Mouse (Mus musculus) hindbrain, embryonic 15.5 days (tissue): ENCODE data around the gene Angptl4. TPM values are rescaled to one million over a fixed set of nuclear protein-coding genes. Genes with fewer than 3 reads are reported as not detected.

Experiments used
- ATAC-seq: fragments of 200-750 bp; cut with Nextera tagmentation; 2 replicates; pipeline ENCODE4 v1.8.0; 2017; ENCODE audit warnings: low read depth, moderate number of reproducible peaks, moderate TSS enrichment; ENCODE audit not compliant: low FRiP score
- H3K27ac ChIP-seq: fragments of 300-500 bp; sonication (generic); replicated peaks from 2 replicates; pipeline ENCODE4 v1.5.1; 2015; ENCODE audit warnings: mild to moderate bottlenecking, inconsistent platforms
- H3K27me3 ChIP-seq: fragments of 300-500 bp; sonication (generic); 2 replicates; pipeline ENCODE4 v1.6.1; 2015; ENCODE audit warnings: control low read depth, inconsistent platforms
- H3K36me3 ChIP-seq: fragments of 300-500 bp; sonication (generic); 2 replicates; pipeline ENCODE4 v1.6.1; 2015; ENCODE audit warnings: control low read depth, inconsistent platforms
- H3K4me1 ChIP-seq: fragments of 300-500 bp; sonication (generic); replicated peaks from 2 replicates; pipeline ENCODE4 v1.6.1; 2015; ENCODE audit warnings: control low read depth, inconsistent platforms
- H3K4me2 ChIP-seq: fragments of 300-500 bp; sonication (generic); 2 replicates; pipeline ENCODE4 v1.6.1; 2015; ENCODE audit warnings: moderate library complexity, mild to moderate bottlenecking, inconsistent platforms
- H3K4me3 ChIP-seq: fragments of 300-500 bp; sonication (generic); 2 replicates; pipeline ENCODE4 v1.5.1; 2015; ENCODE audit warnings: mild to moderate bottlenecking, inconsistent platforms
- H3K9ac ChIP-seq: fragments of 300-500 bp; sonication (generic); 2 replicates; pipeline ENCODE4 v1.6.1; 2015; ENCODE audit warnings: inconsistent platforms
- H3K9me3 ChIP-seq: fragments of 300-500 bp; sonication (generic); 2 replicates; pipeline ENCODE4 v1.6.1; 2016; ENCODE audit warnings: control low read depth, inconsistent platforms
- WGBS: fragments of 180-500 bp; shearing (Covaris S2); methylation state at CpG from one replicate; pipeline ENCODE4 v1.1.7; 2015; 5-methylcytosine and 5-hydroxymethylcytosine counted together
- polyA plus RNA-seq: library from polyadenylated mRNA; unstranded; fragments of >200 nt; fragmentation: Nextera tagmentation; extraction: Ambion mirVana; gene quantifications from 2 replicates; pipeline ENCODE4 v1.2.1, GENCODE M21; 2015

Gene Angptl4
- polyA plus RNA-seq, 1 experiment from 2014 or later = 23.9 TPM

- ATAC-seq = no peak
- WGBS = 93% methylated on average over 6 of the region's 6 CpGs
- H3K4me1 ChIP-seq = peaks cover 5% of the 10 kb centered on the region; the same call in 1 of the 2 replicates
- no peaks in the 10 kb centered on the region for H3K27me3 ChIP-seq
- no peak overlapping the region for H3K27ac ChIP-seq
- no peak overlapping the region for H3K9ac ChIP-seq
- no peaks in the 10 kb centered on the region for H3K9me3 ChIP-seq
- H3K4me3 ChIP-seq = no peak overlapping the region
- no peaks in the 10 kb centered on the region for H3K36me3 ChIP-seq
- no peak overlapping the region for H3K4me2 ChIP-seq
Measured at GRCm38 (mm10) chr17:33773871-33774572, 7.6 kb downstream of the Angptl4 start.

GRCm38 (mm10) chr17:33773426-33773825 is 8.2 kb downstream of the Angptl4 start:
- 86% methylated on average over 6 of the region's 6 CpGs for WGBS
- Histone ChIP-seq H3K36me3 (no peaks in the 10 kb centered on the region), H3K27ac (no peak overlapping the region), H3K9me3 (no peaks in the 10 kb centered on the region), H3K27me3 (no peaks in the 10 kb centered on the region), H3K4me3 (no peak overlapping the region), H3K9ac (no peak overlapping the region), H3K4me1 (no peaks in the 10 kb centered on the region), H3K4me2 (no peak overlapping the region)
- ATAC-seq = no peak

GRCm38 (mm10) chr17:33771617-33772016 is 10.0 kb downstream of the Angptl4 start:
- Histone ChIP-seq H3K9ac (no peak overlapping the region), H3K36me3 (no peaks in the 10 kb centered on the region), H3K4me2 (no peak overlapping the region), H3K27ac (no peak overlapping the region), H3K9me3 (no peaks in the 10 kb centered on the region), H3K27me3 (no peaks in the 10 kb centered on the region), H3K4me3 (no peak overlapping the region), H3K4me1 (no peaks in the 10 kb centered on the region)
- ATAC-seq = no peak
- WGBS = 94% methylated on average over 4 of the region's 4 CpGs

- Histone ChIP-seq H3K4me1 (no peaks in the 10 kb centered on the region), H3K4me3 (no peak overlapping the region), H3K9me3 (no peaks in the 10 kb centered on the region), H3K27me3 (no peaks in the 10 kb centered on the region), H3K27ac (no peak overlapping the region), H3K4me2 (no peak overlapping the region), H3K9ac (no peak overlapping the region), H3K36me3 (no peaks in the 10 kb centered on the region)
- no peak for ATAC-seq
- 82% methylated on average over 3 of the region's 3 CpGs for WGBS
Measured at GRCm38 (mm10) chr17:33766389-33766788, 15.2 kb downstream of the Angptl4 start.

- ATAC-seq = peak; percentile 99
- Histone ChIP-seq H3K27ac (peak within 1 kb of the TSS; percentile 97), H3K4me1 (peaks cover 40% of the 10 kb centered on the region), H3K36me3 (no peaks in the 10 kb centered on the region), H3K4me2 (peak within 1 kb of the TSS; percentile 81), H3K27me3 (no peaks in the 10 kb centered on the region), H3K9me3 (no peaks in the 10 kb centered on the region), H3K4me3 (peak within 1 kb of the TSS; percentile 59), H3K9ac (peak within 1 kb of the TSS; percentile 92)
- WGBS = 3% methylated on average over 35 of the region's 35 CpGs
Measured at GRCm38 (mm10) chr17:33760255-33761165, 21.1 kb downstream of the Angptl4 start, which contains the start of gene Rab11b. Gene Rab11b, minus strand, starts transcription at chr17:33760530.

- 0% methylated on average over 35 of the region's 38 CpGs for WGBS
- H3K9ac ChIP-seq = peak overlapping the region; percentile 92
- H3K36me3 ChIP-seq = no peaks in the 10 kb centered on the region
- peak; percentile 77 for ATAC-seq
- H3K4me1 ChIP-seq = peaks cover 47% of the 10 kb centered on the region
- H3K9me3 ChIP-seq = no peaks in the 10 kb centered on the region
- H3K27me3 ChIP-seq = no peaks in the 10 kb centered on the region
- peak overlapping the region; percentile 81 for H3K4me2 ChIP-seq
- peak overlapping the region; percentile 97 for H3K27ac ChIP-seq
- H3K4me3 ChIP-seq = peak overlapping the region; percentile 59
Measured at GRCm38 (mm10) chr17:33759767-33760254, 21.8 kb downstream of the Angptl4 start.

GRCm38 (mm10) chr17:33757231-33757630 is 24.4 kb downstream of the Angptl4 start:
- no peak overlapping the region for H3K9ac ChIP-seq
- peaks cover 66% of the 10 kb centered on the region for H3K4me1 ChIP-seq
- ATAC-seq = no peak
- no peak overlapping the region for H3K4me2 ChIP-seq
- no peaks in the 10 kb centered on the region for H3K27me3 ChIP-seq
- no peaks in the 10 kb centered on the region for H3K36me3 ChIP-seq
- no peak overlapping the region for H3K4me3 ChIP-seq
- no peaks in the 10 kb centered on the region for H3K9me3 ChIP-seq
- WGBS = 63% methylated on average over 4 of the region's 4 CpGs
- no peak overlapping the region for H3K27ac ChIP-seq

GRCm38 (mm10) chr17:33756108-33756790 is 25.4 kb downstream of the Angptl4 start:
- Histone ChIP-seq H3K9me3 (no peaks in the 10 kb centered on the region), H3K4me3 (no peak overlapping the region), H3K4me2 (0 out of 2 replicates have a peak overlapping the region, but pooled peaks have one; percentile 23), H3K4me1 (peaks cover 66% of the 10 kb centered on the region), H3K27ac (peak overlapping the region; percentile 44), H3K36me3 (no peaks in the 10 kb centered on the region), H3K9ac (no peak overlapping the region), H3K27me3 (no peaks in the 10 kb centered on the region)
- 74% methylated on average over 3 of the region's 3 CpGs for WGBS
- ATAC-seq = no peak

- Histone ChIP-seq H3K4me3 (no peak overlapping the region), H3K27me3 (no peaks in the 10 kb centered on the region), H3K9ac (no peak overlapping the region), H3K4me2 (peak overlapping the region; percentile 23), H3K36me3 (no peaks in the 10 kb centered on the region), H3K27ac (peak overlapping the region; percentile 44), H3K9me3 (no peaks in the 10 kb centered on the region), H3K4me1 (peaks cover 66% of the 10 kb centered on the region)
- 68% methylated on average over 10 of the region's 10 CpGs for WGBS
- no peak for ATAC-seq
Measured at GRCm38 (mm10) chr17:33755418-33756107, 26.1 kb downstream of the Angptl4 start.

GRCm38 (mm10) chr17:33754656-33755055 is 27.0 kb downstream of the Angptl4 start:
- Histone ChIP-seq H3K9ac (no peak overlapping the region), H3K27me3 (no peaks in the 10 kb centered on the region), H3K27ac (no peak overlapping the region), H3K4me2 (no peak overlapping the region), H3K4me3 (no peak overlapping the region), H3K9me3 (no peaks in the 10 kb centered on the region), H3K4me1 (peaks cover 66% of the 10 kb centered on the region), H3K36me3 (no peaks in the 10 kb centered on the region)
- no peak for ATAC-seq
- 67% methylated on average over 1 of the region's 1 CpGs for WGBS

GRCm38 (mm10) chr17:33752297-33752696 is 29.3 kb downstream of the Angptl4 start:
- Histone ChIP-seq H3K4me3 (no peak overlapping the region), H3K27me3 (no peaks in the 10 kb centered on the region), H3K27ac (no peak overlapping the region), H3K4me1 (peaks cover 44% of the 10 kb centered on the region), H3K9ac (no peak overlapping the region), H3K9me3 (no peaks in the 10 kb centered on the region), H3K36me3 (no peaks in the 10 kb centered on the region), H3K4me2 (no peak overlapping the region)
- no peak for ATAC-seq
- WGBS = 99% methylated on average over 2 of the region's 2 CpGs
